In genomic region chr4:55511389-55511788, GRCm38 (mm10) we compare ENCODE assay signal across 27 mouse cellular contexts.
"Had no signal": no experiment of that assay in that cellular context is flagged by ENCODE, and none has a peak within 500 bp of the region (broad histone marks: within the 10 kb centered on the region; RNA-seq: fewer than 3 reads in every experiment).

No protein-coding gene starts in this region.

- DNase-seq: cerebellum, adult 8-10 months; cerebellum, adult 9-10 months; cerebellum, adult 9-11 months; cerebellum, postnatal 10 days; cerebellum, postnatal 14 days; cerebellum, postnatal 25 days; cerebellum, postnatal 36 days; embryo, embryonic 11 days; gastrocnemius, adult 2 months; gastrocnemius, postnatal 10 days; gastrocnemius, postnatal 14 days; gastrocnemius, postnatal 25 days; gastrocnemius, postnatal 36 days; heart, adult 11 months; heart, adult 18-20 months; heart, adult 2 months had no signal

- ATAC-seq: forebrain, embryonic 13.5 days; forebrain, embryonic 14.5 days; forebrain, embryonic 15.5 days; forebrain, embryonic 16.5 days had no signal

- H3K36me3 ChIP-seq: embryonic facial prominence, embryonic 10.5 days; embryonic facial prominence, embryonic 12.5 days; embryonic facial prominence, embryonic 13.5 days; embryonic facial prominence, embryonic 15.5 days; forebrain, embryonic 10.5 days; forebrain, embryonic 12.5 days; forebrain, embryonic 15.5 days had no signal

- H3K4me3 ChIP-seq: embryonic facial prominence, embryonic 10.5 days; embryonic facial prominence, embryonic 12.5 days; embryonic facial prominence, embryonic 13.5 days; embryonic facial prominence, embryonic 15.5 days; erythroblast, embryonic 14.5 days; forebrain, embryonic 10.5 days; forebrain, embryonic 12.5 days; forebrain, embryonic 13.5 days; forebrain, embryonic 15.5 days; gastrocnemius, adult 2 months; heart, adult 2 months had no signal

- H3K4me2 ChIP-seq: embryonic facial prominence, embryonic 12.5 days; embryonic facial prominence, embryonic 13.5 days; embryonic facial prominence, embryonic 15.5 days; forebrain, embryonic 12.5 days; forebrain, embryonic 13.5 days; forebrain, embryonic 15.5 days had no signal

- H3K9ac ChIP-seq: embryonic facial prominence, embryonic 12.5 days; embryonic facial prominence, embryonic 13.5 days; embryonic facial prominence, embryonic 15.5 days; forebrain, embryonic 12.5 days; forebrain, embryonic 13.5 days; forebrain, embryonic 15.5 days had no signal

- H3K9me3 ChIP-seq: embryonic facial prominence, embryonic 10.5 days; embryonic facial prominence, embryonic 12.5 days; embryonic facial prominence, embryonic 13.5 days; embryonic facial prominence, embryonic 15.5 days; forebrain, embryonic 10.5 days; forebrain, embryonic 12.5 days; forebrain, embryonic 13.5 days; forebrain, embryonic 15.5 days had no signal

- H3K27me3 ChIP-seq: embryonic facial prominence, embryonic 13.5 days; embryonic facial prominence, embryonic 15.5 days; forebrain, embryonic 15.5 days had no signal

- H3K27ac ChIP-seq: embryonic facial prominence, embryonic 10.5 days; embryonic facial prominence, embryonic 12.5 days; embryonic facial prominence, embryonic 13.5 days; embryonic facial prominence, embryonic 15.5 days; forebrain, embryonic 10.5 days; forebrain, embryonic 12.5 days; forebrain, embryonic 13.5 days; forebrain, embryonic 15.5 days; gastrocnemius, adult 2 months; heart, adult 2 months had no signal
